Mouse (Mus musculus) effector memory CD4-positive, alpha-beta T cell, adult 5 months (primary cell): ENCODE results near the gene Tyr. TPM values are rescaled to one million over a fixed set of nuclear protein-coding genes. Genes with fewer than 3 reads are reported as not detected.

Experiments used
- polyA plus RNA-seq: library from polyadenylated mRNA; unstranded; fragments of 100-300 nt; shearing (Covaris generic); gene quantifications from one replicate; pipeline ENCODE4 v1.2.1, GENCODE M21; 2017

Gene Tyr
- polyA plus RNA-seq = not detected

DNA sequence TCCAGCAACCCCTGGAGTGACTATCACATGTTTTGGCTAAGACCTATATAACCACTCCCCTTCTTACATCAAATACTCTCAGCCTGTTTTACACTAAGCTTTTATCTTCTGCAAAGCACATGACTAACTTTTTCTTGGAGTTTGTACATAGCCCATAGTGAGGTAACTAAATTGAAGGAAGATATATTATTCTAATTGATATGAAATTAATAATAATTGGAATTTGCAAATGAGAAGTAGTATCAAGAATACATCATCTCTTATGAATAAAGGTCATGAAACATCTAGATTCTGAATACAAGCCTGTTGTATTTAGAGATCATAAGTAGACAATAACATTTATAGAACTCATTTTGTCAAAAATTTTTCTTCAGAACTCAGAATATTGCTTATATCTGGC lies at the start of gene Tyr:
Gene Tyr, minus strand, starts transcription at position 101 of the 400 bp plus-strand sequence.

Other genes with a start within 250 kb of the Tyr start
- gene Nox4, start 247.4 kb downstream of the Tyr start, polyA plus RNA-seq = 0.10 TPM
- 0.07 TPM for gene Grm5, start 90.7 kb upstream of the Tyr start, polyA plus RNA-seq